Mouse (Mus musculus) stomach, embryonic 14.5 days (tissue): ENCODE measurements at regions not wholly inside any gene's neighbourhood (a gene's known extent, or its start where the extent isn't known, plus 50 kb on each side); places are given as distances from the start of the nearest gene placed in this dataset.

Experiments
- ATAC-seq: fragments of 200-750 bp; cut with Nextera tagmentation; 2 replicates; pipeline ENCODE4 v1.8.0; 2017; ENCODE audit warnings: low read depth, moderate TSS enrichment; ENCODE audit not compliant: insufficient number of reproducible peaks, insufficient read depth, low FRiP score
- H3K27ac ChIP-seq: fragments of 300-500 bp; sonication (generic); 2 replicates; pipeline ENCODE4 v1.5.1; 2014; ENCODE audit warnings: mild to moderate bottlenecking, low read length, moderate library complexity, mixed read lengths
- H3K27me3 ChIP-seq: fragments of 300-500 bp; sonication (generic); 2 replicates; pipeline ENCODE4 v1.6.1; 2014; ENCODE audit warnings: low read length, control low read depth, mixed read lengths; ENCODE audit not compliant: control insufficient read depth, insufficient read depth
- H3K36me3 ChIP-seq: fragments of 300-500 bp; sonication (generic); 2 replicates; pipeline ENCODE4 v1.6.1; 2014; ENCODE audit warnings: mild to moderate bottlenecking, control low read depth, low read length, moderate library complexity, mixed read lengths; ENCODE audit not compliant: control insufficient read depth, insufficient read depth
- H3K4me1 ChIP-seq: fragments of 300-500 bp; sonication (generic); 2 replicates; pipeline ENCODE4 v1.6.1; 2014; ENCODE audit warnings: low read length, control low read depth, mixed read lengths; ENCODE audit not compliant: control insufficient read depth, insufficient read depth
- H3K4me2 ChIP-seq: fragments of 300-500 bp; sonication (generic); replicated peaks from 2 replicates; pipeline ENCODE4 v1.6.1; 2014; ENCODE audit warnings: low read depth, low read length, control low read depth
- H3K4me3 ChIP-seq: fragments of 300-500 bp; sonication (generic); 2 replicates; pipeline ENCODE4 v1.5.1; 2014; ENCODE audit warnings: low read depth, low read length, control low read depth
- H3K9ac ChIP-seq: fragments of 300-500 bp; sonication (generic); replicated peaks from 2 replicates; pipeline ENCODE4 v1.6.1; 2014; ENCODE audit warnings: low read depth, mild to moderate bottlenecking, control low read depth, low read length, moderate library complexity, mixed read lengths
- H3K9me3 ChIP-seq: fragments of 300-500 bp; sonication (generic); 2 replicates; pipeline ENCODE4 v1.6.1; 2016; ENCODE audit warnings: low read depth, low read length, control low read depth; ENCODE audit not compliant: control insufficient read depth
- WGBS: fragments of 180-500 bp; shearing (Covaris S2); extraction: QIAGEN DNeasy Blood & Tissue Kit; methylation state at CpG from one replicate; pipeline ENCODE4 v1.1.7; 2014; 5-methylcytosine and 5-hydroxymethylcytosine counted together

DNA sequence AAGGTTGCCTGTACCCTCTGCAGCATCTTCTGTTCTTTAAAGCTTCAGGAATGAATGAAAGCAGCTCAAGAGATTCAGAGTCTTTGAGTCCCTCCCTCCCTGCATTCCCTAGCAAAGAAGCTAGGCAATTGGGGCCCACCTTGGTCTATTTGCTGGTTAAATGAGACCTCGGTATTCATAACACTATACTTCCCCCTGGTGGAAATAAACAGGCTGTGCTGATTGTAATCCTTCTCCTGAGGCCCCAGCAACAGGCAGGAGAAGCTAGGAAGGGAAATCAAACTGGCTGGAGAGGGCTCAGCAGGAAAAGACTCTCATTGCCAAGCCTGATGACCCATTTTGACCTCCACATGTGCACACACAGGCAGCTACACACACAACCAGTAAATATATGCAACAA is 137.1 kb downstream of the Sh3bp4 start:
- Histone ChIP-seq H3K9me3 (no peaks in the 10 kb centered on the region), H3K4me3 (no peak overlapping the region), H3K9ac (no peak overlapping the region), H3K4me2 (no peak overlapping the region), H3K27ac (no peak overlapping the region), H3K4me1 (no peaks in the 10 kb centered on the region), H3K36me3 (no peaks in the 10 kb centered on the region), H3K27me3 (no peaks in the 10 kb centered on the region)
- ATAC-seq, result no peak
- 8% methylated on average over 1 of the region's 1 CpGs for WGBS

DNA sequence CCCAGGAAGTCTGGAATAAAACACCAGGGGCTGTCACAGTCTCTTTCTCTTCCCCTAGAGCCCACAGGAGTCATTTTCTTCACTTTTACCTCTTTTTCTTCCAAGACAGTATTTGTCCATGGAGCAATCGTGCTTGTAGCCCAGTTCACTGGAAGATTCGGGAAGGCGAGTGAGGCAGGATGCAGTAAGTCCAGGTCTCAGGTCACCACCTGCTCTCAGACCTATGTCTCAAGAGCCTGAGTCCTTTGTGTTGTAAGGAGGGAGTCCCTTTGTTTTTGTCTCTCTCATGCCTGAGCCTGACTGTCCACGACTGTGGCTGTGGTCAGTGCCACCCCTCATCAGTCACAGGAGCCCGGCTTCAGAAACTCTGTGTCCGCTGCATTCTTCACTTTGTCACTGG is 140.9 kb downstream of the Sh3bp4 start:
- Histone ChIP-seq H3K27me3 (no peaks in the 10 kb centered on the region), H3K27ac (no peak overlapping the region), H3K9me3 (no peaks in the 10 kb centered on the region), H3K36me3 (no peaks in the 10 kb centered on the region), H3K4me2 (no peak overlapping the region), H3K4me3 (no peak overlapping the region), H3K9ac (no peak overlapping the region), H3K4me1 (no peaks in the 10 kb centered on the region)
- no peak for ATAC-seq
- 90% methylated on average over 6 of the region's 6 CpGs for WGBS

DNA sequence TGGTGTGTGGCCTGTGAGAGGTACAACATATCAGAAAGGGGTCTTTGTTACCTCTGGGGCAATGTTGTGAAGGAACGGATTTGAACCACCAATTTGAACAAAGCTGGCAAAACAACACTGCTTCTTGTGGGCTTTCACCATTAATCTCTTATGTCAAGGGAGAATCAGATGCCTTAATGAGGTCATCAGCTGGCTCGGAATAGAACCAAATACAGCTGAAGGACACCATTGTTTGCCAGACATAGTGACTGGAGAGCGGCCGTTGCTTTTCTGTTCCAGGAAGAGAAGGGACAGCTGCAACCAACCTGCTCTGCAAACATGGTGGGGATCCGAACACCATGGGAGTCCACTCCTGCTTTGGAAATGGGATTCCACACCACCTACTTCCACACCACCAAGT is 158.2 kb downstream of the Sh3bp4 start:
- ATAC-seq, result no peak
- WGBS, result 54% methylated on average over 5 of the region's 5 CpGs
- Histone ChIP-seq H3K36me3 (no peaks in the 10 kb centered on the region), H3K27ac (no peak overlapping the region), H3K9me3 (no peaks in the 10 kb centered on the region), H3K27me3 (no peaks in the 10 kb centered on the region), H3K4me1 (no peaks in the 10 kb centered on the region), H3K4me3 (no peak overlapping the region), H3K9ac (no peak overlapping the region), H3K4me2 (no peak overlapping the region)

DNA sequence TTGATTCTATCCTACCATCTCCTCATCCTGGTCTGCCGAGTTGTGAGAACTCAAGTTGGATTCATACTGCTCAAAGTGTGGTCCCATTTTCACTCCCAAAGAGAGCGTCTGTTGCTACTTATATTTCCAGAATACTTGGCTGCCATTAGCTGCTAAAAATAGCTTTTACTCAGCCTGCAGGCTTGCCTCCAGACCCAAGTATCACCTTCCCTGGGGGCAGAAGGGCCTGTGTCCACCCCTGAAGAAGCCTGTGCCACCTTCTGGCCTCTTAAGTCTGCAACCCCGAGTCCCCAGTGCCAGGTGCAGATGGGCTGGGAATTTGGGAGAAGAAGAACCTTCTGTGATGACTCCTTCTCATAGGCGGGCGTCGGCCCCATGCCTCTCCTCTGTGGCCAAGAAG is 161.5 kb downstream of the Sh3bp4 start:
- Histone ChIP-seq H3K9me3 (no peaks in the 10 kb centered on the region), H3K27me3 (no peaks in the 10 kb centered on the region), H3K9ac (no peak overlapping the region), H3K36me3 (no peaks in the 10 kb centered on the region), H3K4me2 (no peak overlapping the region), H3K4me1 (0 out of 2 replicates have a peak, but pooled peaks cover 2% of the 10 kb centered on the region), H3K4me3 (no peak overlapping the region), H3K27ac (no peak overlapping the region)
- WGBS, result 87% methylated on average over 6 of the region's 6 CpGs
- ATAC-seq, result no peak

DNA sequence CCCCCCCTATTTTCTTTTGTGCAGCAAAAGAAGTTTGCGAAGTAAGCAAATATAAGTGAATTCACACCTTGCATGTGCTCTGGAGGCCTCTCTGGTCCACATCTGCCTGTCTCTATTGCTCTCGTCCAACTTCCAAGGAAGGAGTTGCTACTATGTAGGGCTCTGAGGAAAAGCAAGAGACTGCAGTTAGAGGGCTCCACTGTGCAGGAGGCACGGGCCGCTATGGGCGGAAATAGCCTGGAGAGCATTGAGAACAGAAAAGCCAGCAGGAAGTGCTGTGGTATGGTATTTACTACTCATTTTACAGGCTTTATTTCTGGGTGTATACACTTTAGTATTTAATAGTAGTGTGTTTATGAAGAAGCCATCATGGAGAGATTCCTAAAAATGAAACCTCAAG is 162.2 kb downstream of the Sh3bp4 start:
- 76% methylated on average over 5 of the region's 5 CpGs for WGBS
- ATAC-seq, result no peak

DNA sequence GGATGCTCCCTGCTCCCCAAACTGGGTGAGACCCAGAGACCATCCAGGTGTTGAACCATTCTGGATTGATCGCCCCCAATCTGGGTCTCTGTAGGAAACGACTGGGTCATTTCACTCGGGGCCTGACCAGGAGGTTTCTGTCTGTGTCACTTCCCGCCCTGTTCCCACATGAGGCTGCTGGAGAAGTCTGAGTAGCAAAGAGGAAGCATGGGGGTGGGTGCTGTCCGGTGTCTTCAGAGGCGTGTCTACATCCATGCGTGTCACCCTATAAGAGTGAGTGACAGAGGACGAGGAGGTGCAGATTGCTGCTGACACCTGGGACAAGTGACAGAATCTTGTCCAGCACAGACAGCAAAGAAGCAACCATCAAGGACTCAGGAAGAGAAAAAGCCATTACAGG is 164.7 kb downstream of the Sh3bp4 start:
- 0 out of 2 replicates have a peak, but pooled peaks cover 2% of the 10 kb centered on the region for H3K4me1 ChIP-seq
- ATAC-seq, result no peak
- WGBS, result 56% methylated on average over 8 of the region's 8 CpGs
- H3K27ac ChIP-seq, result no peak overlapping the region
- H3K4me3 ChIP-seq, result no peak overlapping the region
- H3K36me3 ChIP-seq, result no peaks in the 10 kb centered on the region
- no peaks in the 10 kb centered on the region for H3K9me3 ChIP-seq
- no peaks in the 10 kb centered on the region for H3K27me3 ChIP-seq
- no peak overlapping the region for H3K4me2 ChIP-seq
- H3K9ac ChIP-seq, result no peak overlapping the region

More for the DNA sequence above, 162.2 kb downstream of the Sh3bp4 start:
- Histone ChIP-seq H3K4me3 (no peak overlapping the region), H3K4me1 (0 out of 2 replicates have a peak, but pooled peaks cover 2% of the 10 kb centered on the region), H3K9ac (no peak overlapping the region), H3K9me3 (no peaks in the 10 kb centered on the region), H3K4me2 (no peak overlapping the region), H3K27me3 (no peaks in the 10 kb centered on the region), H3K36me3 (no peaks in the 10 kb centered on the region), H3K27ac (no peak overlapping the region)

DNA sequence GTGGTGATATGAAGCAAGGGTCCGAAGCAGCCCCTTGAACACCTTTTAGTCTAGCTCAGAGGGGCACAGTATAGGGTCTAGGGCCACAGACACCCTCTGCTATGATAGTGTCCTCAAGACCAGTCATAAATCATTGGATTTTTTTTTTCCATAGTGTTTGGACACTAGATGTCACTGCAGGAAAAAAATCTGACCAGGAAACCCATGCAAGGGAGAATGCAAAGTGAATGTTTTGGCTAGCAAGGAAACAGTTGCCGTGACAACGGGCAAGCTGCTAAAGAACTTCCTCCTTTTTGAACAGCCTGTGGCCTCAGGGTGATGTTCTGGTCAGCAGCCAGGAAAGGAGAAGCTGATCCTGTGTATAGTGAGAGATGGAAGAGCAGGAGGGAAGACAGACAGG is 165.1 kb downstream of the Sh3bp4 start:
- 40% methylated on average over 3 of the region's 3 CpGs for WGBS
- Histone ChIP-seq H3K27me3 (no peaks in the 10 kb centered on the region), H3K4me3 (no peak overlapping the region), H3K9ac (no peak overlapping the region), H3K4me1 (0 out of 2 replicates have a peak, but pooled peaks cover 2% of the 10 kb centered on the region), H3K27ac (no peak overlapping the region), H3K9me3 (no peaks in the 10 kb centered on the region), H3K36me3 (no peaks in the 10 kb centered on the region), H3K4me2 (no peak overlapping the region)
- peak; percentile 28; the same call in 1 of the 2 replicates for ATAC-seq

DNA sequence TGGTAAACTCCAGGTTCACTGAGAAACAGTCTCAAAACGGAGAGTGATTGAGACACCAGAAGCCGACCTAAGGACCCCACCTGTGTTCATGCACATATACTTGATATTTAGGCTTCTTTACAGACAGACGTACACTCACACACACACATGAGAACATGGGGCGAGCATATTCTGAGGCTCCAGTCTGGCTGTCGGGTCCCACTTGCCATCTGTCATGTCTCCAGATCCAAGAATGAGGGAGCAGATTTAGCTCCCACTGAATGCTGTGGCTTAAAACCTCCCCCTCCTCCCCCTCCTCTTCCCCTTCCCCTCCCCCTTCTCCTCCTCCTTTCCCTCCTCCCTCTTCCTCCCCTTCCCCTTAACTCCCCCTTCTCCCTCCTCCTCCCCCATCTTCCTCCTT is 167.5 kb downstream of the Sh3bp4 start:
- Histone ChIP-seq H3K4me1 (0 out of 2 replicates have a peak, but pooled peaks cover 2% of the 10 kb centered on the region), H3K9me3 (no peaks in the 10 kb centered on the region), H3K4me3 (no peak overlapping the region), H3K27me3 (no peaks in the 10 kb centered on the region), H3K4me2 (no peak overlapping the region), H3K27ac (no peak overlapping the region), H3K9ac (no peak overlapping the region), H3K36me3 (no peaks in the 10 kb centered on the region)
- no peak for ATAC-seq
- WGBS, result 66% methylated on average over 5 of the region's 5 CpGs

DNA sequence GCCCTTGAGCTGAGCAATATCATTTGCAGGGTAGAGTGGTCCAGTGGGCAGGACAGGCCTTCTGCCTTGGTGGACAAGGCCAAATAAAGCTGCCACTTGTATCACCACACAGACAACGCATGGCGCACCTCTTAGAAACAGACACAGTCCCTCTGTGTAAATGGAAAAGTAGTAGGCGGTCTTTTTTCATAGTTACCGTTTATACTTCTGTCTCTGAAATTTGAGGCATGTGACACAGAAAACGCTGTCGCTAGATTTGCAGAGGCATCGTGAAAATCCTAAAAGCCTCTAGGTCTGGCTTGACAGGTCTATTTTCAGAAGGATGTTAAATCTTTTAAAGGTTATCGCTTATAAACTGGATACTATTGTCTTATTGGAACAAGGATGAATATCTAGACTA is 174.4 kb downstream of the Sh3bp4 start:
- H3K4me1 ChIP-seq, result peaks cover 6% of the 10 kb centered on the region
- H3K9me3 ChIP-seq, result peaks cover 5% of the 10 kb centered on the region; the same call in 1 of the 2 replicates
- H3K9ac ChIP-seq, result no peak overlapping the region
- no peak overlapping the region for H3K4me2 ChIP-seq
- H3K4me3 ChIP-seq, result no peak overlapping the region
- no peak overlapping the region for H3K27ac ChIP-seq
- H3K36me3 ChIP-seq, result no peaks in the 10 kb centered on the region
- 63% methylated on average over 8 of the region's 8 CpGs for WGBS
- H3K27me3 ChIP-seq, result no peaks in the 10 kb centered on the region
- no peak for ATAC-seq
